Mouse (Mus musculus): Measurements from ENCODE around the gene Dok1. TPM values are rescaled to one million over a fixed set of nuclear protein-coding genes. Genes with fewer than 3 reads are reported as not detected.

Dok1 gene
- polyA plus RNA-seq, 1 experiment from 2014 or later, result 2.2 TPM

- Histone ChIP-seq H3K9ac (ENCODE audit: low read depth, low read length) (peak within 1 kb of the TSS; percentile 91), H3K9me3 (ENCODE audit: control insufficient read depth, low read length) (no peaks in the 10 kb centered on the region), H3K27me3 (replicated peaks; ENCODE audit: control insufficient read depth, insufficient read depth, low read length) (no peaks in the 10 kb centered on the region), H3K4me3 (ENCODE audit: low read length) (peak within 1 kb of the TSS; percentile 89), H3K4me2 (ENCODE audit: low read length) (peak within 1 kb of the TSS; percentile 88), H3K36me3 (ENCODE audit: control insufficient read depth, insufficient read depth, low read length) (peaks cover 7% of the 10 kb centered on the region; the same call in 1 of the 2 replicates), H3K4me1 (ENCODE audit: control insufficient read depth, insufficient read depth, low read depth, low read length) (peaks cover 24% of the 10 kb centered on the region), H3K27ac (ENCODE audit: low read depth, low read length) (peak within 1 kb of the TSS; percentile 88)
- peak; percentile 98 for ATAC-seq
- under 1% methylated on average over 59 of the region's 64 CpGs for WGBS
These were observed 21.0 kb upstream of the Dok1 start, which contains the start of gene Aup1 for GRCm38 (mm10) chr6:83054074-83054851. Gene Aup1 (plus strand): TSS chr6:83054521.

GRCm38 (mm10) chr6:83053136-83053960 is 20.1 kb upstream of the Dok1 start:
- Histone ChIP-seq H3K27me3 (replicated peaks; ENCODE audit: control insufficient read depth, insufficient read depth, low read length) (no peaks in the 10 kb centered on the region), H3K27ac (ENCODE audit: low read depth, low read length) (peak overlapping the region; percentile 88), H3K9me3 (ENCODE audit: control insufficient read depth, low read length) (no peaks in the 10 kb centered on the region), H3K4me1 (ENCODE audit: control insufficient read depth, insufficient read depth, low read depth, low read length) (peaks cover 24% of the 10 kb centered on the region), H3K9ac (ENCODE audit: low read depth, low read length) (peak overlapping the region; percentile 91), H3K36me3 (ENCODE audit: control insufficient read depth, insufficient read depth, low read length) (peaks cover 7% of the 10 kb centered on the region; the same call in 1 of the 2 replicates), H3K4me3 (ENCODE audit: low read length) (peak overlapping the region; percentile 89), H3K4me2 (ENCODE audit: low read length) (peak overlapping the region; percentile 88)
- peak; percentile 2; the same call in 1 of the 2 replicates for ATAC-seq
- WGBS, result 2% methylated on average over 26 of the region's 26 CpGs

- ATAC-seq, result no peak
- 74% methylated on average over 10 of the region's 10 CpGs for WGBS
These were observed 16.1 kb upstream of the Dok1 start for GRCm38 (mm10) chr6:83049367-83049766.

GRCm38 (mm10) chr6:83044742-83045141 is 11.5 kb upstream of the Dok1 start:
- H3K36me3 ChIP-seq (ENCODE audit: control insufficient read depth, insufficient read depth, low read length), result no peaks in the 10 kb centered on the region
- no peaks in the 10 kb centered on the region for H3K9me3 ChIP-seq (ENCODE audit: control insufficient read depth, low read length)
- no peaks in the 10 kb centered on the region for H3K4me1 ChIP-seq (ENCODE audit: control insufficient read depth, insufficient read depth, low read depth, low read length)
- ATAC-seq, result no peak
- WGBS, result 76% methylated on average over 9 of the region's 9 CpGs
- no peak overlapping the region for H3K27ac ChIP-seq (ENCODE audit: low read depth, low read length)
- no peak overlapping the region for H3K9ac ChIP-seq (ENCODE audit: low read depth, low read length)
- H3K4me2 ChIP-seq (ENCODE audit: low read length), result no peak overlapping the region
- H3K4me3 ChIP-seq (ENCODE audit: low read length), result no peak overlapping the region
- no peaks in the 10 kb centered on the region for H3K27me3 ChIP-seq (replicated peaks; ENCODE audit: control insufficient read depth, insufficient read depth, low read length)

More at GRCm38 (mm10) chr6:83049367-83049766, 16.1 kb upstream of the Dok1 start:
- no peak overlapping the region for H3K4me3 ChIP-seq (ENCODE audit: low read length)
- no peak overlapping the region for H3K4me2 ChIP-seq (ENCODE audit: low read length)
- H3K9me3 ChIP-seq (ENCODE audit: control insufficient read depth, low read length), result no peaks in the 10 kb centered on the region
- H3K4me1 ChIP-seq (ENCODE audit: control insufficient read depth, insufficient read depth, low read depth, low read length), result peaks cover 11% of the 10 kb centered on the region
- no peak overlapping the region for H3K9ac ChIP-seq (ENCODE audit: low read depth, low read length)
- H3K27ac ChIP-seq (ENCODE audit: low read depth, low read length), result no peak overlapping the region
- H3K36me3 ChIP-seq (ENCODE audit: control insufficient read depth, insufficient read depth, low read length), result peaks cover 2% of the 10 kb centered on the region; the same call in 1 of the 2 replicates
- H3K27me3 ChIP-seq (replicated peaks; ENCODE audit: control insufficient read depth, insufficient read depth, low read length), result no peaks in the 10 kb centered on the region

GRCm38 (mm10) chr6:83043993-83044392 is 10.7 kb upstream of the Dok1 start:
- WGBS, result 86% methylated on average over 5 of the region's 5 CpGs
- H3K4me3 ChIP-seq (ENCODE audit: low read length), result no peak overlapping the region
- H3K27me3 ChIP-seq (replicated peaks; ENCODE audit: control insufficient read depth, insufficient read depth, low read length), result no peaks in the 10 kb centered on the region
- no peak overlapping the region for H3K27ac ChIP-seq (ENCODE audit: low read depth, low read length)
- no peaks in the 10 kb centered on the region for H3K36me3 ChIP-seq (ENCODE audit: control insufficient read depth, insufficient read depth, low read length)
- no peaks in the 10 kb centered on the region for H3K4me1 ChIP-seq (ENCODE audit: control insufficient read depth, insufficient read depth, low read depth, low read length)
- no peak overlapping the region for H3K4me2 ChIP-seq (ENCODE audit: low read length)
- H3K9me3 ChIP-seq (ENCODE audit: control insufficient read depth, low read length), result no peaks in the 10 kb centered on the region
- no peak for ATAC-seq
- H3K9ac ChIP-seq (ENCODE audit: low read depth, low read length), result no peak overlapping the region

- Histone ChIP-seq H3K9ac (ENCODE audit: low read depth, low read length) (no peak overlapping the region), H3K4me1 (ENCODE audit: control insufficient read depth, insufficient read depth, low read depth, low read length) (peaks cover 3% of the 10 kb centered on the region; the same call in 1 of the 2 replicates), H3K27me3 (replicated peaks; ENCODE audit: control insufficient read depth, insufficient read depth, low read length) (no peaks in the 10 kb centered on the region), H3K27ac (ENCODE audit: low read depth, low read length) (no peak overlapping the region), H3K9me3 (ENCODE audit: control insufficient read depth, low read length) (no peaks in the 10 kb centered on the region), H3K4me3 (ENCODE audit: low read length) (no peak overlapping the region), H3K36me3 (ENCODE audit: control insufficient read depth, insufficient read depth, low read length) (no peaks in the 10 kb centered on the region), H3K4me2 (ENCODE audit: low read length) (no peak overlapping the region)
- WGBS, result 67% methylated on average over 6 of the region's 6 CpGs
- ATAC-seq, result no peak
These were observed 10.3 kb upstream of the Dok1 start for GRCm38 (mm10) chr6:83043561-83043960.

- ATAC-seq, result no peak
- H3K9me3 ChIP-seq (ENCODE audit: control insufficient read depth, low read length), result no peaks in the 10 kb centered on the region
These were observed 7.3 kb upstream of the Dok1 start for GRCm38 (mm10) chr6:83040601-83041000.

GRCm38 (mm10) chr6:83038496-83039012 is 5.3 kb upstream of the Dok1 start:
- H3K9ac ChIP-seq (ENCODE audit: low read depth, low read length), result peak overlapping the region; percentile 57
- H3K36me3 ChIP-seq (ENCODE audit: control insufficient read depth, insufficient read depth, low read length), result no peaks in the 10 kb centered on the region
- 8% methylated on average over 24 of the region's 24 CpGs for WGBS
- H3K27ac ChIP-seq (ENCODE audit: low read depth, low read length), result no peak overlapping the region
- peak; percentile 46 for ATAC-seq
- peak overlapping the region; percentile 87 for H3K4me2 ChIP-seq (ENCODE audit: low read length)
- H3K4me1 ChIP-seq (ENCODE audit: control insufficient read depth, insufficient read depth, low read depth, low read length), result peaks cover 12% of the 10 kb centered on the region
- peaks cover 2% of the 10 kb centered on the region; the same call in 1 of the 2 replicates for H3K27me3 ChIP-seq (replicated peaks; ENCODE audit: control insufficient read depth, insufficient read depth, low read length)
- peak overlapping the region; percentile 36 for H3K4me3 ChIP-seq (ENCODE audit: low read length)
- H3K9me3 ChIP-seq (ENCODE audit: control insufficient read depth, low read length), result no peaks in the 10 kb centered on the region

More at GRCm38 (mm10) chr6:83040601-83041000, 7.3 kb upstream of the Dok1 start:
- Histone ChIP-seq H3K27ac (ENCODE audit: low read depth, low read length) (no peak overlapping the region), H3K27me3 (replicated peaks; ENCODE audit: control insufficient read depth, insufficient read depth, low read length) (no peaks in the 10 kb centered on the region), H3K36me3 (ENCODE audit: control insufficient read depth, insufficient read depth, low read length) (no peaks in the 10 kb centered on the region), H3K4me2 (ENCODE audit: low read length) (no peak overlapping the region), H3K4me3 (ENCODE audit: low read length) (no peak overlapping the region), H3K9ac (ENCODE audit: low read depth, low read length) (no peak overlapping the region), H3K4me1 (ENCODE audit: control insufficient read depth, insufficient read depth, low read depth, low read length) (peaks cover 9% of the 10 kb centered on the region; the same call in 1 of the 2 replicates)
- WGBS, result 76% methylated on average over 5 of the region's 5 CpGs

All from hindbrain, embryonic 16.5 days (tissue).